Mouse (Mus musculus): ENCODE results near the gene Slc38a10. TPM values are rescaled to one million over a fixed set of nuclear protein-coding genes. Genes with fewer than 3 reads are reported as not detected.

The Slc38a10 gene
- polyA plus RNA-seq, 1 experiment from 2014 or later, result 59.4 TPM

Small RNA genes lying within 50 kb of the gene (microRNA-seq; reads per million reads assigned to microRNA genes)
- not detected for gene Gm25948 (ENCODE audit: borderline number of aligned reads)

Other genes with a start within 250 kb of the Slc38a10 start
- gene Chmp6, start 237.9 kb downstream of the Slc38a10 start, polyA plus RNA-seq (2014; fragmentation: Nextera tagmentation; extraction: Ambion mirVana), result 70.1 and 77.2 TPM in 2 replicates
- gene Baiap2, start 208.6 kb downstream of the Slc38a10 start, polyA plus RNA-seq (2014; fragmentation: Nextera tagmentation; extraction: Ambion mirVana), result 9.7 and 10.2 TPM in 2 replicates
- gene Aatk, start 104.2 kb downstream of the Slc38a10 start, polyA plus RNA-seq (2014; fragmentation: Nextera tagmentation; extraction: Ambion mirVana), result 0.74 and 0.86 TPM in 2 replicates
- 17.4 and 19.2 TPM in 2 replicates for gene Cep131, start 64.5 kb downstream of the Slc38a10 start, polyA plus RNA-seq (2014; fragmentation: Nextera tagmentation; extraction: Ambion mirVana)
- 16.4 and 19.5 TPM in 2 replicates for gene Tepsin, start 52.6 kb downstream of the Slc38a10 start, polyA plus RNA-seq (2014; fragmentation: Nextera tagmentation; extraction: Ambion mirVana)
- gene Ndufaf8, start 52.4 kb downstream of the Slc38a10 start, polyA plus RNA-seq (2014; fragmentation: Nextera tagmentation; extraction: Ambion mirVana), result 87.5 and 102 TPM in 2 replicates
- gene Bahcc1, start 81.6 kb upstream of the Slc38a10 start, polyA plus RNA-seq (2014; fragmentation: Nextera tagmentation; extraction: Ambion mirVana), result 6.7 and 8.8 TPM in 2 replicates
- gene Actg1, start 197.2 kb upstream of the Slc38a10 start, polyA plus RNA-seq (2014; fragmentation: Nextera tagmentation; extraction: Ambion mirVana), result 1,592 and 1,704 TPM in 2 replicates
- gene Fscn2, start 210.2 kb upstream of the Slc38a10 start, polyA plus RNA-seq (2014; fragmentation: Nextera tagmentation; extraction: Ambion mirVana), result 0.29 TPM in 1 of 2 replicates, not detected in the other
- 22.8 and 23.2 TPM in 2 replicates for gene Faap100, start 227.4 kb upstream of the Slc38a10 start, polyA plus RNA-seq (2014; fragmentation: Nextera tagmentation; extraction: Ambion mirVana)

All from liver, embryonic 11.5 days (tissue).